Mouse (Mus musculus) hematopoietic stem cell, adult 5-6 weeks (primary cell): ENCODE measurements around the gene Ndnf. TPM values are rescaled to one million over a fixed set of nuclear protein-coding genes. Genes with fewer than 3 reads are reported as not detected.

Source experiments
- ATAC-seq, 2 experiments: fragments of 125-278 bp in 1 of 2; replicated peaks in 1 of 2; 2 replicates each; pipeline ENCODE4 v1.8.0; 2016 to 2017; ENCODE audit warnings: inconsistent platforms in 2 of 2, mild to moderate bottlenecking in 2 of 2, moderate number of reproducible peaks in 2 of 2, low read depth in 1 of 2, moderate TSS enrichment in 1 of 2; ENCODE audit not compliant: low FRiP score in 2 of 2, poor library complexity in 2 of 2, severe bottlenecking in 2 of 2, insufficient read depth in 1 of 2, low TSS enrichment in 1 of 2
- total RNA-seq: library from RNA; stranded (forward); fragments of 172-1452, 232-1000 nt; gene quantifications from 2 replicates; pipeline ENCODE4 v1.2.3, GENCODE M21; 2017

The Ndnf gene
- total RNA-seq: 0.35 and 1.1 TPM in 2 replicates

DNA sequence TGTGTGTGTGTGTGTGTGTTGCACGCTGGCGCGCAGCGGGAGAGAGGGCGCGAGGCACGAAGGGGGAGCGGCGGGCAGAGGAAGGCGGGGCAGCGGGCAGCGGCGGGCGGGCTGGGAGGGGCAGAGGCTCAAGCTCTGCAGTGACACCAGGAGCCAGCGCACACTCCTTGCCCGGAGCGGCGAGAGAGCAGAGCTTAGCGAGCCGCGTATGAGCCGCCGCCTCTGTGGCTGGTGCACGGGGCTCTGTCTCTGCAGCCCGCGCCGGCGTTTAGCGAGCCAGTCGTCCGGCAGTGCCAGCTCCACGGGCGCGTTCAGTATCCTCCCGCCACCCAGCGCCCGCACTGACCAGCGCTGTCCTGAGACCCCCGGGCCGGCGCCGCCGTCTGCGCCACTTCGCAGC, at the start of gene Ndnf:
TSS of gene Ndnf (plus strand) at position 140 of the 400 bp plus-strand sequence.
- ATAC-seq: peak; percentile 80 to 86

DNA sequence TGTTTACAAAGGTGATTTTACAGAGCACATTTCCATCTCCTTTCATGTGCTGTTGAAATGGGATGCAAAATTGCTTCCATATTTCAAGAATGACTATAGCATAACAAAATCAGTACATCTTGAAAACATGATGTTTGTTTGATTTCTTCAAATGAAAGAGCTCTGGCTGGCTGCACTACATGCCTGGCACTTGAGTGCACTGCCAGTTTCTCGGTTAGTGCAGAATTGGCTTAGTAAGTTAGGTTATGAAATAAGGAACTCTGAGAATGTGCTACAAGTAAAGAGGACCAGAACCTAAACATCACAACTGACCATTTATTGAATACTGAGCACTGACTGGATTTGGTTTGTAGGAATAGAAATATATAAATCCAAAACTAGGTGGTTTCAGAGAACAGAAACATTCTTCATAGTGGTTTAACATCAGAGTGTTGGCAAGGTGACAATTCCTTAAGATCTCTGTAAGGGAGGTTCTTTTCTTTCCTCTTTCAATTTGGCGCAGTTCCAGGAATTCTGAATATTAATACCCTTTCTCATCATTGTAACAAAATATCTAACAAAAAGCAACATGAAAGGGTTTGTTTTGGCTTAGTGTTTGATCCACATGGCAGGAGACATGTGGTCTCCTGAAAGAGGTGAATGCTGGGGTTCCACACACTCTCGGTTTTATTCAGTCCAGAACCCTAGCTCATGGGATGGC, 48.2 kb upstream of the Ndnf start:
- ATAC-seq: no peak

GRCm38 (mm10) chr6:65630578-65630977, 40.8 kb upstream of the Ndnf start:
- no peak for ATAC-seq

DNA sequence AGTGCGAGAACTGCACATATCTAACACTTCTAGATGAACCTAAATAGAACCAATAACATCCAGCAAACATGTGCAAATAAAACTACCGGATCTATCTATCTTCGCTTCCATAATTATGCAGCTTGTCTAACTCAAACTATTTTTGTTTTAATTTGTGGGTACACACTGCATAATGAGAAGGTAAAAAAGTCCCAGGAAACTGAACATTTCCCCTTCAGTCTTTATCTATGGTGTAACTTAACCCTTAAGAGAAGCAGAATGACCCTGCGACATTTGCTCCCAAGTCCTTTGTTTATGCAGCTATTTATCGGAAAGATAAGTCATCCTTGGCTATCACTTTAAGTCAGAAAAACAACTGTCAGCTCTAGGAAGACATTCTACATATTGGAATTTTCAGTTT, 39.2 kb upstream of the Ndnf start:
- no peak for ATAC-seq

- ATAC-seq: no peak
Measured at GRCm38 (mm10) chr6:65642431-65642830, 29.0 kb upstream of the Ndnf start.

DNA sequence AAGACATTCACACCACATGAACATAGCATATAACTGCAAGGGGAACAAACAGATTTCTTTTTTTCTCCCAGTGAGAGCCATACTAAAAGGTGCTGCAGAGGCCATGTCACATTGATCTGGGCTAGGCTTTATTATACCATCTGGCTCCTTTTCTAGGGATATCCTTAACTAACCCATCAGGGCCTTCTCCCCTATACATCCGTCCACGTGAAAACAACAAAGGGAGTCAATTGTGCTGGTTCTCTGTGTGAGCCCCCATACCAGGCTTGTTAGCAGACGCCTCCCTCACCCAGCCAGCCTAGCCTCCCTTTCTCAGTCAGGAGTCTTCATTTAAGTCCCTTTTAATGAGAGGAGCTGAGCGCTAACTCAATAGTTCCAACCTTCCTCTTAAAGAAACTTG, 27.3 kb upstream of the Ndnf start:
- ATAC-seq: no peak

DNA sequence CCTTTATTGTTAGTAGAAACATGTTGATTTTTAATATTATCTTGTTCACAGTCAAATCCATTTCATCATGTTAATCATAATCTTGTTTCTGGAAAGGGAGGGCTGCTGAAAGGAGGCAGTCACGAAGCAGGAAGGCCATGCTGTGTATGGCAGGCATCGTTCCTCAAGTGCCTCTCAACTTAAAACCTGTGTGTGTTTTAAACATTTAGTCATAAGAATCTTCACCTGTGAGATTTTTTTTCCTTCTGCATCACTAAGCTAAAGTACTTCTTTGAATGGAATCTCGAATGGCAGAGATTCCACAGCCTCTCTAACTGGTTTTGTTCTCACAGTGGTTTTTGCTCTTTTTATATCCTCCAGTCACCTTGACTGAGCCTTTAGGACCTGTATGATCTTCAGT, 25.0 kb upstream of the Ndnf start:
- no peak for ATAC-seq

DNA sequence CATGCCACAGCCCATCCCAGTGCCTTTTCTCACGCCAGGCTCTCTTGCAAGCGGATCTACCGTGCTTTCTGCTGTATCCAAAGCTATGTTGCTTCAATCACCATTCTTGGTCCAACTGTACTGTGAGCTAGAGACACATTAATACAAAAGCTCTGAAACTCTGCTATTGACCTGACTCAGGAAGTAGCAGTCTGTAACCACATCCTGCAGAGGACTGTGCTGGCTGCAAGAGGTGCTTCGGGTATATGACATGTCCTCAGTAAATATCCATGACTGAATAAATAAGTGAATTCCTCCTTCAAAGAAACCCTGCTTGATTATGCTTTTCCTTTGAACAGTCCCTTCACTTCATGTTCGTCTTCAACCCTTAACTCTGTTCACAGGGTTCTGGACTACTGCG, 23.7 kb upstream of the Ndnf start:
- peak; percentile 90 to 99 for ATAC-seq

DNA sequence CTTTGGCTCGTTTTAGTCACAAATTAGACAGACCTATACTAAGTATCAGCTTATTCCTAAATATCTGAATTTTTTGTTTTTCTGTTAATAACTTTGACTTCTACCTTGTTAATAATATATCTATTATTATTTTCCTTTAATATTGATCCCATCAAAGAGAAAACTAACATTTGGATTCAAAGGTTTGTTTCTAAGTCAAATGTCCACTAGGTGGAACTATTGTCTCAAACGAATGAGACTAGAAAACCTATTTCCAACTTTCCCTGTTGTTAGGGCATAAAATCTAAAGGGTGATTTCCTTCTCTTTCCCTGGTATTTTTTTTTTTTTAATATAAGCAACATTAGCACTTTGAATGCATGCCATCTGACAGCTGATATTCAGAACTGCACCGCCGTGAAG, 20.0 kb upstream of the Ndnf start:
- no peak for ATAC-seq

DNA sequence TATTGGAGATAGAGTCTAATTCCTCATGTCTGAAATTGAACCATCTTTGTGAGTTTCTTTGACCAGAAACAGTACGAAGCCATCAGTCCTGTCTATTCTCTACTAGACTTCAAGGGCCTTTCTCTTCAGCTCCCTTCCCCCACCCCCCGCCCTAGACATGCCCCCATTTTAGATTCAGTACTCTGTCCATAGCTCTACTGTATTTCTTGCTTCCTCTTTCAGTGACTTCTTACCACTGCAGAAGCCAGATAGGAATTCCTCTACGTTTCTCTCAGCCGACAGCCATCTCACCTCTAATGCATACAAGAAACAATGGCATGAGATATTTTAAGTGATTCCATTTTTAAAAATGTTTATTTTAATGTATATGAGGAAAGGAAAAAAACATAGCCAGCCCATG, 10.1 kb upstream of the Ndnf start:
- ATAC-seq: peak; percentile 49 to 73; a peak in 3 of 4 replicates

DNA sequence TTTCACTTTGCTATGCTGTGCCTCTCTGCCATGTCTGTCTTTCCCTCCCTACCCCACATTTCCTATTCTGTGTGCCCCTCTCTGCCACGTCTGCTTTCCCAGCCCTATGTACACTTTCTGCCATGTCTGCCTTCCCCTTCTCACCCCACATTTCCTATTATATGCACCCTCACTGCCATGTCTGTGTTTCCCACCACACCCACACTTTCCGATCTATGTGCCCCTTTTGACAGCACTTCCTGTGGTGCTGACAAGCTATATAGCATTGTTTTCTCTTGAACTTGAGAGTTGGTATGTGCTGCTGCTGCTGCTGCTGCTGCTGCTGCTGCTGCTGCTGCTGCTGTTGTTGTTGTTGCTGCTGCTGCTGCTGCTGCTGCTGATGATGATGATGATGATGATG, 9.3 kb upstream of the Ndnf start:
- peak; percentile 72 to 79 for ATAC-seq

GRCm38 (mm10) chr6:65663990-65664389, 7.4 kb upstream of the Ndnf start:
- no peak for ATAC-seq

DNA sequence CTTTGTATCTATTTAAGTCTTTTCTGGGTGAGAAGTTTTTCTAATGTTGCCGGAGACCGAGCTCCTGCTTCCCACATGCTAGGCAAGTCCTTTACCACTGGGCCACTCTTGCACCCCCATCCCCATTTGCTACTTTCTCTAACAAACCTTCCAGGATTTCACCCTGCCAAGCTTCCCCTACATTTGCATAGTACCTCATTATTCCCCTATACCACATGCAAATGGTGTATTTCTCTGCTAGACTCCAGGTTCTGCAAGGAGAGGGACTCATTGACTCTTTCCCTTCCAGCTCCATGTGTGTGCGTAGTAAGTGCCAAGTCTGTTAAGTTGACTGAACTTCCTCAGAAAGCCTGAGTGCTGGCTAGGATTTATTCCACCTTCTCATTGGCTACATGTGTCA, 5.1 kb upstream of the Ndnf start:
- ATAC-seq: no peak

DNA sequence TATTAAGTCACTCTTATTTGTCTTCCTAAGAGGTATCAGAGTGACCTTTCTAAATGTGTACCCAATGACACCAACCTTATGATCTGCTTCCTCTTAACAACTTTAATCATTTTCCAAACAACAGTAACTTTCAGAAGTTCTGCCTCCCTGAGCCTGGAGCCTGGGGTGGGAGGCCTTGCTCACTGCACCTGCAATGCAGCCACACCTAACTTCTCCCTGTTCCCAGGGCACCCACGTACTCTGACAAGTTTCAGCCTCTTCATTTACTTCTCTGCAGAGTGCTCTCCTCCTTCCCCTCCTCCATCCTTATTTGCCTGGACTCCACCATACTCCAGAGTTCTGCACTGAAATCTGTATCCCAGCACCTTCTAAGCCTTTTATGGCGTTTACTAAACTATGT, 1.4 kb upstream of the Ndnf start:
- no peak for ATAC-seq

DNA sequence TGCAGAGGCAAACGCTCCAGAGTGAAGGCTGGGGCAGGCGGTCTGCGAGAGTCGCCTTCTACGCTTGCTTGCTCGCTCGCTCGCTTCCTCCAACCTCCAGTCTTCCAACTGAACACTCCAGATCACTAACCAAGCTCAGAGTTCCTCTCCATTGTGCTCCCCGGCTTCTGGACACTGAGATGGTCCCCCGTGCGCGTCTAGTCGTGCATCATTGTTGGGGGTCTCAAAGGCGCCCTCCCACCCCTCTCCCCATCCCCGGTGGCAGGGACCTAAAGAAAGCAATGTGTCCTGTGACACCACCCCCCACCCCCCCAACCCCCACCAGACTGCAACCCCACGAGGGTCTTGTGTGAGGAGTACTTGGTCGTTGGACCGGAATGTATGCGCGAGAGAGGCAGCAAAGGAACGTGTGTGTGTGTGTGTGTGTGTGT, 394 bp upstream of the Ndnf start:
- ATAC-seq: 0 out of 4 replicates have a peak, but pooled peaks of 1 of the 2 experiments have one; percentile 8

DNA sequence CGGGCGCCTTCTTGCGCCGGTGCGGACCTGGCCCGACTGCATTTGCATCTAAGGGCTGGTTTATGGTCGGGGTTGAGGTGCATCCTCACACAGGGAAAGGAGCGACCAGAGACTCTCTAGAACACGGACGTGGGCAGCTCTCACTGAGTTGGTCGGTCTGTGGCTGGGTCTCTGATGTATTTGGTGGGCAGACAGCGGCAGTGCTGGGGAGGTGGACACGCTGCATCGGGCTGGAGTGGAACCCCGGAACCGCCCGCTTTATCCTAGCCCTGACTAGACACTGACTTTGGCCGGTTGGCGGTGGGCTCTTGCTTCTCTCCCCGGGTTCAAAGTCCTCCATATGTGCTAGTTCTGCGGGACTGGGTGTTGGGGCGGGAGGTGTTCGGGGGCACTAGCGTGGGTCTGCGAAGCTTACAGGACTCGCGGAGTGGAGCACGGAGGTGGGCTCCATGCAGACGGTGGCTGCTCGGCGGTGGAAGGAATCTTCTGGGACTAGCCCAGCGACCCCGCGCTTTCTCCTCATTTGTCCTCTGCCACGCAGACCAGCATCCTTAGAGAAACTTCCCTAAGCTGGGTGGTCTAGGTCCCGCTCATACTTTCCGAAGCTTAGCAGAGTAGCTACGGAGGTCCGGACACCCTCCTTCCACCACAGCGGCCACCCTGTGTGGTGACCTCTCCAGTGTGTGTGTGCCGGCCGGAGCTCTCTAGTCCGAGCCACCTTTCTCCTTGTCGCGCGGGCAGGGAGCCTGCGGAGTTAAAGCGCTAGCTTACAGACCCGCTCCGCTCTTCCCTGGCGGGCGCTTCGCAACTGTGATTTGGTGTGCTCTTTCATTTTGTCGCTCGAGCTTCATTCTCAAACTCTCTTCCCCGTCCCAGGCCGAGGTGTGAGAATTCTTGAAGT, 991 bp downstream of the Ndnf start:
- ATAC-seq: peak; percentile 44 to 49

DNA sequence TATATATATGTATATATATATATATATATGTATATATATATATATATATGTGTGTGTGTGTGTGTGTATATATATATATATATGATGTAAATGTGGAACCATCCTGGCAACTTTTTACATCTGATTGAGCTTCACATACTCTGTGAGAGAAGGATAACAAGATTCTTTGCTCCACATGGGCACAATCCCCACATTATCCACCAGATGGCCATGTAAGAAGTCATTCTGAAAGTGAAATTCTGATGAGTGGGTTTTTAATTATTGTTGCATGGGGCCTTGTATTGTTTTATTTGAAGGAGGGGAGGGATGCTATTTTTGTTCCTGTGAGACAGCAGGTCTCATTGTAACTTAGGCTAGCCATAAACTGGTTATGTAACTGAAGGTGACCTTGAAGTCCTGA, 22.5 kb downstream of the Ndnf start:
- no peak for ATAC-seq

DNA sequence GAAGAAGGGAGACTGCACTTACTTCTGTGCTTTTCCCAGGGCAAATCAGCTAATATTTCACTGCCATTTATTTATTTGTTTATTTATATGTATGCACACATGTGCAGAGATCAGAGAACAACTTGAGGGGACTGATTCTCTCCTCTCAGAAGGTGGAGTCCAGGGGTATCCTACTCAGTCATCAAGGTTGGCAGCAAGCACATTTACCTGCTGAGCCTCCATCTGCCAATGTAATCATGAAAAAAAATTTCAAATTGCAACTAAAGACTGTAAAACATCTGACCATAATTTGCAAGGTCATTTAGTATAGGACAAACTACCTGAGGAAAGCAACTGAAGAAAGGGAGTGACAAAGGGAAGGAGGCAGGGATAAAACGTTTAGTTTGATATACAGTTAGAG, 49.3 kb downstream of the Ndnf start:
- no peak for ATAC-seq
